Mouse (Mus musculus) cerebellum, adult 8-10 months (tissue): ENCODE measurements around the gene Atp8a1.

Source experiments
- DNase-seq: peaks from one replicate; pipeline ENCODE4 v3.0.0; 2022

Atp8a1 gene

GRCm38 (mm10) chr5:67628180-67628940 lies 218.9 kb downstream of the Atp8a1 start:
- no peak for DNase-seq

GRCm38 (mm10) chr5:67621230-67621629 lies 226.0 kb downstream of the Atp8a1 start:
- DNase-seq: no peak

- DNase-seq: no peak
These were observed 237.8 kb downstream of the Atp8a1 start for GRCm38 (mm10) chr5:67609520-67609837.

GRCm38 (mm10) chr5:67608674-67609519 lies 238.3 kb downstream of the Atp8a1 start:
- no peak for DNase-seq

- peak; percentile 15 for DNase-seq
These were observed 239.2 kb downstream of the Atp8a1 start, which contains the start of gene Shisa3 for GRCm38 (mm10) chr5:67607804-67608673. Shisa3 (plus strand) TSS chr5:67607882.

- DNase-seq: peak; percentile 26
These were observed 240.1 kb downstream of the Atp8a1 start for GRCm38 (mm10) chr5:67606916-67607803.

GRCm38 (mm10) chr5:67605951-67606350 lies 241.3 kb downstream of the Atp8a1 start:
- DNase-seq: no peak

- DNase-seq: no peak
These were observed 247.3 kb downstream of the Atp8a1 start for GRCm38 (mm10) chr5:67599935-67600334.

- DNase-seq: no peak
These were observed 251.6 kb downstream of the Atp8a1 start for GRCm38 (mm10) chr5:67595629-67596028.

- no peak for DNase-seq
These were observed 252.2 kb downstream of the Atp8a1 start for GRCm38 (mm10) chr5:67595070-67595469.

GRCm38 (mm10) chr5:67579725-67580633 lies 267.3 kb downstream of the Atp8a1 start:
- no peak for DNase-seq

GRCm38 (mm10) chr5:67575705-67576104 lies 271.5 kb downstream of the Atp8a1 start:
- no peak for DNase-seq

GRCm38 (mm10) chr5:67574039-67574438 lies 273.2 kb downstream of the Atp8a1 start:
- DNase-seq: no peak

- no peak for DNase-seq
These were observed 274.6 kb downstream of the Atp8a1 start for GRCm38 (mm10) chr5:67572552-67573155.
